13 mouse cellular contexts compared by ENCODE assay signal in the genomic region with DNA sequence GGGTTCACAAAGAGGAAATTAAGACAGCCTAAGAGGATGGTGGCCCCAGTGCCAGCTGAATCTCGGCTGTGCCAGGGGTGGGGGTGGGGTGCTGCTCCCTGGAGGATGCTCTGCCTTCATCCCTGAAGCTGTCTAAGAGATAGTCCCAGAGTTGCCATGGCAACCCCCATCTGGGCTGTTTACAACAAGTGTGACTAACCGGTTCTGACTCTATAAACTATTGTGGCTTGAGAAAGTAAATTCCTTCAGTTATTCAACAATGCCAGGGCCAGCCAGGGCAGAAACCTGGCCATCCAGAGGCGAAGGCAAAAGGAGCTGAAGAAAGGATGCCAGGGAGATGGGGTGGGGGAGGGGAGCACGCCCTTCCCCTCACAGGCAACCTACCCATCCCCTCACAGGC. TPM values are rescaled to one million over a fixed set of nuclear protein-coding genes. Genes with fewer than 3 reads are reported as not detected.
DNase-seq lines count a peak whose midpoint lies in the region; ATAC-seq lines count a peak whose summit lies in the region.
"Had no signal": no experiment of that assay in that cellular context is flagged by ENCODE, and none has a peak within 500 bp of the region (broad histone marks: within the 10 kb centered on the region; RNA-seq: fewer than 3 reads in every experiment).

No protein-coding gene starts in this region.

- WGBS in embryonic facial prominence, embryonic 14.5 days = 8% methylated on average over 3 of the region's 4 CpGs

- H3K36me3 ChIP-seq in embryonic facial prominence, embryonic 14.5 days (ENCODE audit: control insufficient read depth, insufficient read depth, low read length) = no peaks in the 10 kb centered on the region
- H3K36me3 ChIP-seq: limb, embryonic 10.5 days had no signal

- intact Hi-C loops in left cerebral cortex, postnatal 4 days (cut with DNase I) = no loop called here

- no peak overlapping the region for H3K9ac ChIP-seq in embryonic facial prominence, embryonic 14.5 days (ENCODE audit: low read depth, low read length)

- no peaks in the 10 kb centered on the region for H3K9me3 ChIP-seq in embryonic facial prominence, embryonic 14.5 days (ENCODE audit: control insufficient read depth, low read length)
- H3K9me3 ChIP-seq: limb, embryonic 10.5 days had no signal

- no peak for ATAC-seq in embryonic facial prominence, embryonic 14.5 days (ENCODE audit: low read depth)
- ATAC-seq: lung, postnatal 0 days had no signal

- DNase-seq in layer of hippocampus, adult 18-20 months (ENCODE audit: low spot score in 2 of 2) = peak; percentile 68 to 73
- no peak for DNase-seq in layer of hippocampus, postnatal 10 days (ENCODE audit: low spot score in 2 of 2)
- DNase-seq in embryonic facial prominence, embryonic 14.5 days (ENCODE audit: low spot score) = peak; percentile 65
- peak; percentile 43 for DNase-seq in left cerebral cortex, postnatal 4 days
- peak; percentile 75 for DNase-seq in right cerebral cortex, adult 18-20 months
- no peak for DNase-seq in gastrocnemius, postnatal 4 days (ENCODE audit: low spot score in 2 of 2)
- DNase-seq in ovary, postnatal 36 days (ENCODE audit: low spot score) = no peak
- no peak for DNase-seq in lung, adult 18-20 months
- DNase-seq: cerebellum, postnatal 14 days; kidney, adult 18-20 months; thymus, adult 18-20 months had no signal

- H3K27me3 ChIP-seq in embryonic facial prominence, embryonic 14.5 days (replicated peaks; ENCODE audit: control insufficient read depth, insufficient read depth, low read length) = no peaks in the 10 kb centered on the region

- H3K27ac ChIP-seq in embryonic facial prominence, embryonic 14.5 days (replicated peaks; ENCODE audit: low read depth, low read length) = no peak overlapping the region
- H3K27ac ChIP-seq: limb, embryonic 10.5 days had no signal

- H3K4me2 ChIP-seq in embryonic facial prominence, embryonic 14.5 days (ENCODE audit: low read depth, low read length) = no peak overlapping the region

- H3K4me1 ChIP-seq in embryonic facial prominence, embryonic 14.5 days (ENCODE audit: control insufficient read depth, insufficient read depth, low read length) = peaks cover 9% of the 10 kb centered on the region; the same call in 1 of the 2 replicates

- no peak overlapping the region for H3K4me3 ChIP-seq in embryonic facial prominence, embryonic 14.5 days (ENCODE audit: low read depth, low read length)
- H3K4me3 ChIP-seq: limb, embryonic 10.5 days had no signal

RNA-seq across cellular contexts. Expression of a gene that starts 23.0 kb away (rescaled TPM):
- 10 to 100 TPM; 13.8 to 15.1 TPM for total RNA-seq in layer of hippocampus, adult 18-20 months (2021)
- 10 to 100 TPM; 16.3 to 18.3 TPM for total RNA-seq in layer of hippocampus, postnatal 10 days (2021)
- polyA plus RNA-seq in embryonic facial prominence, embryonic 14.5 days (2014; fragmentation: Nextera tagmentation; extraction: Ambion mirVana) = 5.4 and 5.5 TPM in 2 replicates
- 10 to 100 TPM; 15.0 to 16.7 TPM for total RNA-seq in left cerebral cortex, postnatal 4 days (2021)
- total RNA-seq in gastrocnemius, postnatal 4 days (2021) = 1 to 10 TPM; 6.4 to 7.8 TPM

RNA-seq across cellular contexts. Expression of a gene that starts 39.2 kb away (rescaled TPM):
- total RNA-seq in layer of hippocampus, adult 18-20 months (2021) = 100 to 1,000 TPM; 151 to 155 TPM
- total RNA-seq in layer of hippocampus, postnatal 10 days (2021) = 100 to 1,000 TPM; 129 to 134 TPM
- polyA plus RNA-seq in embryonic facial prominence, embryonic 14.5 days (2014; fragmentation: Nextera tagmentation; extraction: Ambion mirVana) = 255 and 299 TPM in 2 replicates
- 100 to 1,000 TPM; 208 to 215 TPM for total RNA-seq in left cerebral cortex, postnatal 4 days (2021)
- total RNA-seq in gastrocnemius, postnatal 4 days (2021) = 10 to 100 TPM; 68.5 to 82.9 TPM

Comparison
In these comparisons a context has a peak if more than half of its experiments do, and no peak if none do; other contexts are left out.
1. DNase-seq: peak in layer of hippocampus, adult 18-20 months (2 of 2), embryonic facial prominence, embryonic 14.5 days (single experiment), left cerebral cortex, postnatal 4 days (single experiment) and right cerebral cortex, adult 18-20 months (single experiment); none in layer of hippocampus, postnatal 10 days (0 of 2), gastrocnemius, postnatal 4 days (0 of 2), ovary, postnatal 36 days (single experiment) and lung, adult 18-20 months (0 of 2).